Mouse (Mus musculus) thymus, postnatal 14 days (tissue): Measurements from ENCODE around the gene Smok2b.
"Not testable (repeated sequence)": the region's sequence is repeated elsewhere in the genome, so short reads cannot be mapped to it uniquely, and the experiment has no call there.

Experiments used
- DNase-seq: peaks from one replicate; pipeline ENCODE4 v3.0.0; 2021

The Smok2b gene

DNA sequence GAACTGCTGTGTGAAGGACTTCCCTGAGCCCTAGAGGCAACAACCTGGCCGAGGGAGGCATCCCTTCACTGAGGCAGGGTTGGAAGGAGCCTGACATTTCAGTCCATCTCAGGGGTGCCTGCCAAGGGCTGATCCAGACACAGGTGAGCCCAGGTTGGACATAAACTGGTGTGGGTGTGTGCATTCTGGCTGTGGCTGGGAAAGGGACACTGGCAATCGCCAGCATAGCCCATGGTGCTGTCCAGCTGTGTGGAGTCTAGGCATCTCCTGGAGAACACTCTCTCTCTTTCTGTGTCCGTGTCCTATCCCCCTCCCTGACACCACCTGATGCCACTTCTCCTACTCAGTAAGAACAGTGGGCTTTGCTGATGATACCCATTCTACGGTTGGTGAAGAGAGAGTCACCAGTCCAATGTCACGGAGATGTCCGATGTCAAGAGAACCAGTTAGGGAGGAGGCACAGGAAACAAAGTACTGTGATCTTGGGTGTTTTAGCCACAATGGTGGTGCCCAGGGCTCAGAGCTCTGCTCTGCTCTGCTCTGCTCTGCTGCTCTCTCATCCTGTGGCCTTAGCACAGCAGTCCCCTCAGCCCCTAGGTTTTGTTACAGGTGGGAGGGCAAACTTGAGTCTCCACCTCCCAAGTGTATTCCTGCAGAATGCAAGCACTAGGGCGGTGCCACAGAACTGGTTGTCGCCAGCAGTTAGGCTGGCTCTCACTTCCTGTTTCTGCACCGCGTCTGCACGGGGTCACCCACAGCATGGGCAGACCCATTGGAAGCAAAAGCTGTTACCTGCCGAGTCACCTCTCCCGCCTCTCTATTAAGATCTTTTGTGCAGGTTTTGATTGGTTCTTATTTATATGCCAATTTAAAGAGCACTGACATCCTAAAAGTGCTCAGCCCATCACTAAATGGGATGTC lies 11.0 kb downstream of the Smok2b start:
- DNase-seq, result not testable (repeated sequence)

DNA sequence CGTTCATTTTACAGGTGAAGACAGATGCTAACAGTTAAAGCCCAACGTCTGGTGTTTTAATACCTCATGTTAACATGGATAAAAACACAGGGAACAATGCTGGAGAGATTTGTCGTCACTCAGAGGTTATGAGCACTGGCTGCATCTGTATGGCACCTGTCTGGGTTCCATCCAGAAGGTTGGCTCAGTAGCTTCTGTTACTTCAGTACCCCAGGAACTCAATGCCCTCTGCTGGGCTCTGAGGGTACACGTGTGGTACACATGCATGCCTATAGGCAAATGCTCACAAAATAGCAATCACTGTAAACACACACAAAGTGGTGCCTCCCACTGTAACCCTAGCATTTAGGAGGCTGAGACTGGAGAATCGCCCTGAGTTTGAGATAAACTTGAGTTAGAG lies 24.7 kb downstream of the Smok2b start:
- not testable (repeated sequence) for DNase-seq
